Mouse (Mus musculus): ENCODE data around the gene Ambra1. TPM values are rescaled to one million over a fixed set of nuclear protein-coding genes. Genes with fewer than 3 reads are reported as not detected.

Ambra1 gene
- 10 to 100 TPM; 49.7 to 50.4 TPM for total RNA-seq (2021)
- long read RNA-seq, experiment 1, full-length matches to known transcripts = 7 of 17 reads
- long read RNA-seq, experiment 1, partial matches to known transcripts = 5 of 17 reads
- long read RNA-seq, experiment 1, other reads (novel, unspliced or antisense) = 5 of 17 reads
- long read RNA-seq, experiment 2, full-length matches to known transcripts = 10 of 25 reads
- long read RNA-seq, experiment 2, partial matches to known transcripts = 8 of 25 reads
- long read RNA-seq, experiment 2, other reads (novel, unspliced or antisense) = 7 of 25 reads

DNA sequence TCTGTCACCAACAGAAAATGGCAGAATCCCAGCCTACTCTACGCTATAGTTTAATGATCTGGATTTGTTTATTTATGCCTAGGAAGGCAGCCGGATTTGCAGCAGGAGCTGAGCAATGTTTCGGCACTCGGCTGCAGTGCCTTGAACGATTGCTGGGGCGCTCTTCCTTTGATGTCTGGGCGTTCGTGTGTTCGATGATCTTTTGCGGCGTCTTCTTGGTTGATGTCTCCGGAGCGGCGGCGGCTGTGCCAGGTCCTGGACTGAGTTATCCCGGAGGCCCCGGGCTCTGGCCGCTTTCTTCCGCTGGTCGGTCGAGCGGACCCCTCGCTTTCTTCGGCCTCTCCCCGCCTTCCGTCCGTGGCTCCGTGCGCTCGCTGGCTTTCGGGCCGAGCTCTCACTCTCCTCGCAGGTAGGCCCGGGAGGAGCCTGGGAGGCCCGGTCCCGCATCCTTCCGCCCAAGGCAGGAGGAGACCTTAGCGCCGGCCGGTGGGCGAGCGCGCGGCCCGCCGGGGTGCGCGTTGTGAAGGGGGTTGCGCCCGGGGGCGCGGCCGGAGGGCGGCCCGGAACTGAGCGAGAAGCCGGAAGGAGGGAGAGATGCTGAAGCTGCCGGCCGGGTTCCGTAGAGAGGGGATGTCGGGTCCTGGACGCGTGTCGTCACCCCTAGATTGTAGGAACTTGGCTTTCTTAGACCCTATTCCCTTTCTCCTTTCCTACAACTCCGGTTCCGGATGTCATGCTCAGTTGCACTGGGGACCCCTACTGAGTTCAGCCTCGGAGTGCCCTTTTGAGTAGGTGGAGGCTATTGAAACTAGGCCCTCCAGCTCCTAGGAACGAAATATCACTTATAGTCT is at the start of gene Ambra1:
Gene Ambra1 (plus strand): TSS at position 164 of the 851 bp plus-strand sequence.
- peak; percentile 89 to 91 for DNase-seq (ENCODE audit: low spot score in 2 of 2)
- peak within 1 kb of the TSS; percentile 93 for H3K4me3 ChIP-seq
- peak; percentile 64 for TF ChIP-seq CTCF (conservative IDR thresholded peaks at IDR 0.05)

DNA sequence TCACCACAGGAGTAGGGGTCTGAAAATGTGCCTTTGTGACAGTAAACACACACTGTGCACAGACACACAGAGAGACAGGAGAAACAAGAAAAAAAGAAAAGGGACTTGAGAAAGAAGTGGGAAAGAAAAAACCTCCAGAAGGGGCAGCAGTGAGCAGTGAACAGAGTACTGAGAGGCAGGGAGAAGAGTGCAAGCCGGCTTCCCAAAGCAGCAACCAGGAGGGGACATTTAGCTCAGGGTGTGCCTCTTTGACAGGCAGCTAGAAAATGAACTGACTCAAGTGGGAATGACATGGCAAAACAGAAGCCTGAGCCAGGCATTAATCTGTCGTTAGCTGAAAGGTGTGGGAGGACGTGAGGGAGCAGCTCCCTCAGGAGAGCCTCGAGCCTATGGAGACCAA is 47.1 kb upstream of the Ambra1 start:
- peak; percentile 85 for TF ChIP-seq CTCF (conservative IDR thresholded peaks at IDR 0.05)
- Histone ChIP-seq H3K27ac (peak overlapping the region; percentile 59; the same call in 1 of the 2 replicates), H3K4me3 (no peak overlapping the region)
- peak; percentile 70 to 73 for DNase-seq (ENCODE audit: low spot score in 2 of 2)

More for the DNA sequence above, at the start of gene Ambra1:
- H3K27ac ChIP-seq = peak within 1 kb of the TSS; percentile 97

- peak overlapping the region; percentile 59 for H3K27ac ChIP-seq
- DNase-seq (ENCODE audit: low spot score in 2 of 2) = no peak
- no peak overlapping the region for H3K4me3 ChIP-seq
- TF ChIP-seq CTCF (conservative IDR thresholded peaks at IDR 0.05) = no peak
Measured at GRCm38 (mm10) chr2:91683919-91684318, 46.0 kb upstream of the Ambra1 start.

DNA sequence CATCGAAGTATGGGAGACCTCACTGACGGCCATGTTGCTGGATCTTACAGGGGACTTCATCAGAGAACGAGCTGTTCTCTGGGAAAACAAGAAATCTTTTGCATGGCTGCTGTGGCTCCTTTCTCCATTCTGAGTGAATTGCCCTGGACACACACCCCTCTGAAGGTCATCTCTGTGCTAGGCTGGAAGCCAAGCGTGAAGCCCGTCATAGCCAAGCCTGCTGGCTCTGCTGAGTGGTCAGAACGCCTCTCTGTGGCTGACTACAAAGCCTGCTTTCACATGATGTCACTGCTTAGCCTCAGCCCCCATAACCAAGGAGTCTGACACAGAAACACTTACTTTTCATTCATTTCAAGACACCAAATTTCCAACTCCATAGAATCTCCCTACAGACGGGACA is 40.5 kb upstream of the Ambra1 start:
- Histone ChIP-seq H3K27ac (peak overlapping the region; percentile 67), H3K4me3 (no peak overlapping the region)
- peak; percentile 47 to 58 for DNase-seq (ENCODE audit: low spot score in 2 of 2)
- TF ChIP-seq CTCF (conservative IDR thresholded peaks at IDR 0.05) = no peak

DNA sequence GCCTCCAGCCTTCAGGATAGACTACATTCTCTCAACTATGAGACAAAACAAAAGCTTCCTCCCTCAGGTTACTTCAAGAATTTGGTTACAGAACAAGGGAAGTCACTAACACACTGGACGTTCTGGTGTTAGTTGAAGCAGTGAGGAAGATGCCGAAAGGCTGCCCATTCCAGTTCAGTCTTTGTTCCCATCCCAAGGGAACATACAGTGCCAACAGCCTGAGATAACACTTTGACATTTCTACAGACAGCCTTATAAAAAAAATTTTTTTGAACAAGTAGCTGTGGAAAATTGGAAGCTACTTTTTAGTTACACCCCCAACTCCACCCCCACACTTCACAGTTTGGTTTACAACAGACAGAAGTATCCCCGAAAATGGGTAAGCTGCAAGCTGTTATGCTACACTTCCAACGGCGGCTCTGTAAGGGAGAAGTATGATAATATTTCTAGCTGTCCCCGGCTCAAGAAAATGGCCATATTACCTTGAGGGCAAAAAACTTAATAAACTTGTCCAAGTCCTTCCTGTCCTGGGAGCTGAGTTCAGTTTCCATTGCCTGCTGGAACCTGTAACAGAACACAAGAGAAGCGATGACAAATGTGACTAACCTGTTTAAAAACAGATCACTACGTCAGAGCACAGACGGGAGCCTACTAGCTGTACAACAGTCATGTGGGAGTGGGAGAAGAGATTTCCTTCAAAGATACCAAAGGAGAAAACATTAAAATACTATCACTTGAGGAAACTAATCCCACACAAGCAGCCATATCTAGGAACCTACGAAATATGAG is 34.3 kb upstream of the Ambra1 start:
- DNase-seq (ENCODE audit: low spot score in 2 of 2) = peak; percentile 43 to 57
- Histone ChIP-seq H3K27ac (peak overlapping the region; percentile 59; the same call in 1 of the 2 replicates), H3K4me3 (no peak overlapping the region)
- TF ChIP-seq CTCF (conservative IDR thresholded peaks at IDR 0.05) = no peak

- H3K27ac ChIP-seq = peak overlapping the region; percentile 56; the same call in 1 of the 2 replicates
- no peak for TF ChIP-seq CTCF (conservative IDR thresholded peaks at IDR 0.05)
- no peak for DNase-seq (ENCODE audit: low spot score in 2 of 2)
- H3K4me3 ChIP-seq = no peak overlapping the region
Measured at GRCm38 (mm10) chr2:91696225-91696590, 33.7 kb upstream of the Ambra1 start.

DNA sequence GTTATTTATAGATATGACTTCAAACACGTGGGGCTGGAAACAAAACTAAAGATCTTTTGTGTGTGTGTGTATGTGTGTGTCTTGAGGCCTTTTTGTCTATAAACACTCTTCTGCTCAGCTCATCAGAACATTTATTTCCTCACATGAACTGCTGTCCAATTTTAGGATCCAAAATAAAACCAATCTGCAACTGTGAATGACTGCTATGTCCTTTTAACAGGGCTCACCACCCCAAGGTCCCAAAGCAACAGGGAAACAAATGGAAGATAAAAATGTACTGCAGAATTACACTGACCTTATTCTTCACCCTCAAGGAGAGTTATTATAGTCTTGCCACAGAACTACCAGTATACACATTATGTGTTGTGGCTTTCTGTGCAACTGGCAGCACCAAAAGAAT is 30.7 kb upstream of the Ambra1 start:
- Histone ChIP-seq H3K27ac (peak overlapping the region; percentile 32; the same call in 1 of the 2 replicates), H3K4me3 (no peak overlapping the region)
- DNase-seq (ENCODE audit: low spot score in 2 of 2) = no peak
- no peak for TF ChIP-seq CTCF (conservative IDR thresholded peaks at IDR 0.05)

GRCm38 (mm10) chr2:91701366-91701765 is 28.6 kb upstream of the Ambra1 start:
- H3K27ac ChIP-seq = no peak overlapping the region
- no peak overlapping the region for H3K4me3 ChIP-seq
- DNase-seq (ENCODE audit: low spot score in 2 of 2) = no peak
- no peak for TF ChIP-seq CTCF (conservative IDR thresholded peaks at IDR 0.05)

DNA sequence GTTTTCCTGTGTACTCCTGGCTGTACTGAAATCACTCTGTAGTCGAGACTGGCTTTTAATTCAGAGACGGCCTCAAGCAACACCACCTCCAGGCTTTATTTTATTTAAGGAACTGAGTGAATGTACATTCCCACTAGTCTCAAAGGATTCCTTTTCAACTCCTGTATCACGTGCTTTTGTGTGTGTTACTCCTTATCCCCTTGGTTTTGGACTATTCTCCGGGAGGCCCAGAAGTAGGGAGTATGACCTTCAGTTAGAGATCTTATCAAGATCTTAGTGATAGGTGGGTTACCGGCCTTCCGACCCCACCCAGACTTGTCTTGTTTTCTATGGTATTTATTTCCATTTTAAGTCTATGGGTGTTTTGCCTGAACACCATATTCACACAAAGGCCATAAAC is 24.2 kb upstream of the Ambra1 start:
- TF ChIP-seq CTCF (conservative IDR thresholded peaks at IDR 0.05) = no peak
- no peak overlapping the region for H3K4me3 ChIP-seq
- no peak overlapping the region for H3K27ac ChIP-seq
- DNase-seq (ENCODE audit: low spot score in 2 of 2) = no peak

DNA sequence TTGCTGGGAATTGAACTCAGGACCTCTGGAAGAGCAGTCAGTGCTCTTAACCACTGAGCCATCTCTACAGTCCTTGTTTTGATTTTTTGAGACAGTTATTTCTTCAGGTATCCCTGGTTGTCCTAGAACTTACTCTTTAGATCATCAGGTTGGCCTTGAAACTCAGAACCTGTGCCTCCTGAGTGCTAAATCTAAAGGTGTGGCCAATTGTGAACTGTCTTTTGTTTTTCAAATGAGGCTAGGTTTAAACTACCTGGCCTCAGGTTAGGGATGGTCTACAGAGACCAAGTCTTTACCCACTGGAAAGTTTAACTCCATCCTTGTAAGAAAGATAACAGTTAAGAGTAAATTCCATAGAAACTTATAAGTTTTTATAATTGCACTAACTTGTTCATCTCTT is 23.5 kb upstream of the Ambra1 start:
- Histone ChIP-seq H3K4me3 (no peak overlapping the region), H3K27ac (no peak overlapping the region)
- no peak for DNase-seq (ENCODE audit: low spot score in 2 of 2)
- no peak for TF ChIP-seq CTCF (conservative IDR thresholded peaks at IDR 0.05)

DNA sequence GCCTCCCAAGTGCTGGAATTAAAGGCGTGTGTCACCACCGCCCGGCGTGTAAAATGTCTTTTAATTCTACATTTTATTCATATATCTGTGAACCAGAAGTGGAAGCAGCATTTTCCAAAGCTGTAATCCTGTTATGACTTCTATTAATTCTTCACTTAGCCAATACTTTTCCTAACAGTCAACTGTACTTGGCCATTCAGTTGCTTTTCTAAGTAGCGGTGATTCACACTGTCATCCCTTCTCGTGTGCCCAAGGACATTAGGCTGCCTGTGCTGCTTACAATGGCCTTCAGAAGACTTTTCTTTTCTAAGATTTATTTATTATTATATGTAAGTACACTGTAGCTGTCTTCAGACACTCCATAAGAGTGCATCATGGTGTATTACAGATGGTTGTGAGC is 21.6 kb upstream of the Ambra1 start:
- Histone ChIP-seq H3K4me3 (no peak overlapping the region), H3K27ac (no peak overlapping the region)
- TF ChIP-seq CTCF (conservative IDR thresholded peaks at IDR 0.05) = no peak
- DNase-seq (ENCODE audit: low spot score in 2 of 2) = no peak

DNA sequence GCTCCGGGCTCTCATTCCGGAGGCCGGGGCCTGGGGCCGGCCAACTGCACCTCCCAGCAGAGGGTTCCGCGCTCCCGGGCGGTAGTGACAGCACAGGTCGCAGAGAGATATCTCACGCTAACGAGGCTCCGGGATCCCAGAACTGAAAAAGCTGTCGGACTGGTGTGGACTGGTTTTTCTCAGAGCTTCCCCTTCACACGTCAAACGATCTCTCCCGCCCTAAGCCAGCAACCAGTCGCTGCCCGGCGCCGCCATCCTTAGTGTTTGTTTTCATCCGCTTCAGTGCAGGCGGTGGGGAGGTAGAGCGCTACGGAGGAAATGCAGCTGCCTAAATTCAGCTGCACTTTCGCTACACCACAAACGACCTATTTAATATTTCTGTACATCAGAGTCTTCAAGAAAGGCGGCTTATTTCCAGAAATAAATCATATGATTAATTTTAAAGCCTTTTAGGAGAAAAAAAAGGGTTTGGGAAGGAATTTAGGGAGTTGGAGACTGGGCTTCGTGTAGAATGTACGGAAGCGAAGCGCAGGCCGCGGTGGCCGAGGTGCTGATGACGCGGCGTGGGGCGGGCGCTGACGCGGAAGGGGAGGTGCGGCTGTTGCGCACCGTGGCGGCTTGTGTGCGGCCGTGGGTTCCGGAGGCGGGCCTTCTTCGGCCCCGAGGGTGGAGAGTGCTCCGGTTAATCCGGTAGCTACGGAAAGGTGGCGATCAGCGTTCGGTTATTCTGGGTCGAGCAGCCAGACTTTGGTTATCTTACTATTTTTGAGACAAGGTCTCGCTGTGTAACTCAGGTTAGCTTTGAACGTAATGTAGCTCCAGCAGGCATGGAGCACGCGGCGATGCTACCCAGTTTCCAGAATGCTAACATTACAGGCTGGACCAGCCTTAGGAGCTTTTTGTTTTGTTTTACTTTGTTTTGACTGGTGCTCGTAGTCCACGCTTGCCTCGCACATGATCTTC is 19.4 kb upstream of the Ambra1 start, which contains the start of the genes Atg13 and Harbi1:
Gene Atg13 (minus strand): TSS at position 305 of the 963 bp plus-strand sequence.
Gene Harbi1 (plus strand): TSS at position 581 of the 963 bp plus-strand sequence.
- peak; percentile 93 to 95 for DNase-seq (ENCODE audit: low spot score in 2 of 2)
- H3K27ac ChIP-seq = peak within 1 kb of the TSS; percentile 99
- TF ChIP-seq CTCF (conservative IDR thresholded peaks at IDR 0.05) = no peak
- peak within 1 kb of the TSS; percentile 97 for H3K4me3 ChIP-seq

Data from layer of hippocampus, adult 2 months (tissue).